Mouse (Mus musculus) brain, embryonic 14.5 days (tissue): ENCODE data around the gene Orai1.

ENCODE experiments used
- CTCF ChIP-seq: fragments of 200-500 bp; IDR thresholded peaks from 2 replicates; pipeline ENCODE4 v1.5.1; 2012; ENCODE audit warnings: inconsistent platforms, mild to moderate bottlenecking, moderate library complexity, borderline replicate concordance; ENCODE audit not compliant: insufficient read depth, insufficient read length; ENCODE audit errors: extremely low read depth
- POLR2A ChIP-seq: fragments of 200-500 bp; IDR thresholded peaks from 2 replicates; pipeline ENCODE4 v1.6.1; 2012; ENCODE audit warnings: mild to moderate bottlenecking, inconsistent platforms, borderline replicate concordance; ENCODE audit not compliant: poor library complexity, insufficient read depth, insufficient read length, severe bottlenecking; ENCODE audit errors: extremely low read depth

- TF ChIP-seq POLR2A (no peak), CTCF (no peak)
Measured at GRCm38 (mm10) chr5:123008877-123009493, 5.9 kb upstream of the Orai1 start.
